Mouse (Mus musculus) brown adipose tissue, adult 24 weeks (tissue): ENCODE measurements around the gene Prss41. TPM values are rescaled to one million over a fixed set of nuclear protein-coding genes. Genes with fewer than 3 reads are reported as not detected.

Source experiments
- H3K27ac ChIP-seq: fragments of 200-500 bp; replicated peaks from 2 replicates; pipeline ENCODE4 v1.5.1; 2012; ENCODE audit warnings: low read depth, mild to moderate bottlenecking, low read length
- H3K4me1 ChIP-seq: fragments of 200-500 bp; 2 replicates; pipeline ENCODE4 v1.6.1; 2012; ENCODE audit warnings: low read length, mixed read lengths; ENCODE audit not compliant: control insufficient read depth, insufficient read depth, insufficient read length
- H3K4me3 ChIP-seq: fragments of 200-500 bp; 2 replicates; pipeline ENCODE4 v1.5.1; 2012; ENCODE audit warnings: low read depth, mild to moderate bottlenecking, low read length, moderate library complexity; ENCODE audit not compliant: insufficient read depth
- polyA plus RNA-seq: library from polyadenylated mRNA; stranded (reverse); fragments of >200 nt; gene quantifications from 2 replicates; pipeline ENCODE4 v1.2.4, GENCODE M21; 2012; ENCODE audit not compliant: missing spikeins, insufficient read depth, insufficient read length

Prss41 gene
- polyA plus RNA-seq, 1 experiment = not detected

DNA sequence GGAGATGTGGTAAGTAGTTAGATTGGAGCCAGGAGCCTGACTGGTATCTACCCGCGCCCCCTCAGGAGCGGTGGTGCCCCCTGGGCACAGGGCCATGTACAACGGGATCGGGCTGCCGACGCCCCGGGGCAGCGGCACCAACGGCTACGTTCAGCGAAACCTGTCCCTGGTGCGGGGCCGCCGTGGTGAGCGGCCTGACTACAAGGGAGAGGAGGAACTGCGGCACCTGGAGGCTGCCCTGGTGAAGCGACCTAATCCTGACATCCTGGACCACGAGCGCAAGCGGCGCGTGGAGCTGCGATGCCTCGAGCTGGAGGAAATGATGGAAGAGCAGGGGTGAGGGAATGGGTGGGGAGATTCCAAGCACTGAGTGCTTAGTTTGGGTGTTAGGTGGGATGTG is 37.1 kb downstream of the Prss41 start:
- Histone ChIP-seq H3K4me1 (no peaks in the 10 kb centered on the region; the same call in 1 of the 2 replicates), H3K4me3 (peak overlapping the region; percentile 34), H3K27ac (no peak overlapping the region)

DNA sequence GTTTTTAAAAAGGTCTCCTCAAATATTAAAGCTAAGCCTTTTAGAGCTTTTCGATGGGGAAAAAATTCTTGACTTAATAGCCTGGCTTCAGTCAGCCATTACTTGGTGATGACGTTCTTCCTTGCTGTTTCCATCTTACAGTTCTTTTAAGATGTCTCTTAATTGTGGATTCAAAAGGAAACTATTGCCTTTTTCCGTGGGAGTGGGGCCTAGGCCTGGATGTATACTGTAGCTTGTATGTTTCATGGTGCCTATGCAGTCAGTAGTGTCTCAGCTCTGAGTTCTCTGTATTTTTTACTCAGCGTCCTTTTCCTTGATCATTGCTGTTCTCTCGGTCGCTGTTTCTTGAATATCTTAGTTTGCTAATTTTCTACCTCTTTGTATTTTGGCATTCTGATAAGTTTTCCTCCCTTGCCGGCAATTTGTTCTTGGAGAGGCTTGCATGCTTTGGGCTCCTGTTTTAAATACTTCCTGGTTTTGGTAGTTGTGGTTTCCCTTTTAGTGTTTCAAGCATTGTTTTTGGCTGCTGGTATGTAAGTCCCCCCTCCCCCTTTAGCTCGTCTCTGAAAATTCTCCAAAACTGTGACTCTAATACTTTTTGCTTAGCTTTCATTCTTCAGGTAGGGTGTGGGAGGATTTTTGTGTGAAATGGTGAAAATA is 39.4 kb downstream of the Prss41 start:
- Histone ChIP-seq H3K4me1 (no peaks in the 10 kb centered on the region; the same call in 1 of the 2 replicates), H3K4me3 (peak overlapping the region; percentile 100), H3K27ac (peak overlapping the region; percentile 84)

GRCm38 (mm10) chr17:23803366-23804041 is 40.5 kb downstream of the Prss41 start:
- H3K4me3 ChIP-seq = peak overlapping the region; percentile 100

GRCm38 (mm10) chr17:23802746-23803365 is 41.1 kb downstream of the Prss41 start:
- H3K4me3 ChIP-seq = peak overlapping the region; percentile 100
- H3K4me1 ChIP-seq = no peaks in the 10 kb centered on the region; the same call in 1 of the 2 replicates
- peak overlapping the region; percentile 95 for H3K27ac ChIP-seq

More at GRCm38 (mm10) chr17:23803366-23804041, 40.5 kb downstream of the Prss41 start:
- Histone ChIP-seq H3K27ac (peak overlapping the region; percentile 84), H3K4me1 (no peaks in the 10 kb centered on the region; the same call in 1 of the 2 replicates)

GRCm38 (mm10) chr17:23801627-23802026 is 42.3 kb downstream of the Prss41 start:
- H3K4me1 ChIP-seq = no peaks in the 10 kb centered on the region; the same call in 1 of the 2 replicates
- H3K27ac ChIP-seq = no peak overlapping the region
- no peak overlapping the region for H3K4me3 ChIP-seq

DNA sequence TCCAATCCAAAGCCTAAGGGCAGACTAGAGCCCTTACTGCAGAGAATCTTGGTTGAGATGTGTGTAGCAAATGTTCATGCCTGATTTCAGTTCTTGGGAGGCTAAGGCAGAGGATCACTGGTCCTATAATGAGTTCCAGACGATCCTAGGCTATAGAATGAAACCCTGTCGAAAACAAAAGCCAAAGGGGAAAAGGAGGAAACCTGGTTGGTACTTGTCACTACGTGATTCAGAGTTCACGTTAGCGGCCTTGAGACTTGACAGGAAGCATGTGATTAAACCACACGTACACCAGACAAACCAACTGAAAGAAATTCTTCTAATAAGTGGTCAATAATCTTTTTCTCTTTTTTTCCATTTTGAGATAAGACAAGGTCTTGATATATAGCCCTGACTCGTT is 46.7 kb downstream of the Prss41 start:
- no peak overlapping the region for H3K27ac ChIP-seq
- H3K4me1 ChIP-seq = 0 out of 2 replicates have a peak, but pooled peaks cover 2% of the 10 kb centered on the region
- no peak overlapping the region for H3K4me3 ChIP-seq

DNA sequence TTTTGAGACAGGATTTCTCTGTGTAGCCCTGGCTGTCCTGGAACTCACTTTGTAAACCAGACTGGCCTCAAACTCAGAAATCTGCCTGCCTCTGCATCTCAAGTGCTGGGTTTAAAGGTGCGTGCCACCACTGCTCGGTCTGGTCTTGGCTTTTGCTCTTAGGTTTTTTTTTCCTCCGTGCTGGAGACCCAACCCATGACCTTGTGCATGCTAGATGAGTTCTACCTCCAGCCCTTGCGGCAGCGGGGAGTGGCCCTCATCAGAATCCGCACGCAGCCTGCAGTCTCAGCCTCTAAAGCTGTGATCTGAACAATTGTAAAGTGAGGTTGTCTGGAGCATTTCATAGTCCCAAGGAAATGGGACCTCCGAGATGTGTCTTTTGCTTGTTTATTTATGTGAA is 48.6 kb downstream of the Prss41 start:
- no peak overlapping the region for H3K27ac ChIP-seq
- no peak overlapping the region for H3K4me3 ChIP-seq
- peaks cover 7% of the 10 kb centered on the region; the same call in 1 of the 2 replicates for H3K4me1 ChIP-seq

- Histone ChIP-seq H3K27ac (no peak overlapping the region), H3K4me1 (peaks cover 11% of the 10 kb centered on the region; the same call in 1 of the 2 replicates), H3K4me3 (peak overlapping the region; percentile 55)
Measured at GRCm38 (mm10) chr17:23791079-23791357, 53.0 kb downstream of the Prss41 start.

DNA sequence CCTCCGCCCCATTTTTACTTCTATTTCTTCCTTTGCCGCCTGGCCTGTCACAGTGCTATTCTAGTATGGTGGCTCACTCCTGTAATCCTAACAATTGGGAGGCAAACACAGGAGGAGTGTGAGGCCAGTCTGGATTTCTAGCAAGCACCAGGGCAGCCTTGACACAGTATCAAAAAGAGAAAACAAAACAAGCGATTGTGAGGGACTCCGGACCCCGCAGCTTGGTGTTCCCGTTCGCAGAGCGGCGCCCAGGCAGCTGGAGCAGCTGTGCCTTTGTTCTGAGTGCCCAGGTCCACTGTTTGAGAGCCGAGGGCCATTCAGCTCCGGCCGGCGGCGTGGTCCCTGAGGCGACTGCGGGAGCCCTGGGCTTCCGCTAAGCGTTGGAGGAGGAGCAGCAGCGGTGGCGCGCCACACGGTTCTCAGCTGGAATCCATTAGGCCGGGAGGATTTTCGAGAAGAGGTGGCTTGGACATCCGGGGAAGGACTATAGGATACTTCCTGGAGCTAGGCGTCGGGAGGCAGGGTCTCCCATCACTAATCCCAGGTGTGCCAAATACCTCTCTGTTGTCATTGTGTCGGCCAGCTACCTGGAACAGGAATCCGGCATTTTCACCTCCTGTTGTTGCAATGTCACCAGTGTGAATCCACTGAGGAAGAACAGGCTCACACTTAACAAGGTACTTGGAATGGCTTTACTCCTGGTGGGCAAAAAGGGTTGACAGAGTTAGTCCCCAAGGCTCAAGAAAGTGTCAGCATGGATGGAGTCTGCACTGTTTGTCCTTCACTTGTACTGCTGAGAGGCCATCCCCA is 53.5 kb downstream of the Prss41 start, which contains the start of gene Srrm2:
Gene Srrm2, plus strand, starts transcription at position 264 of the 810 bp plus-strand sequence.
- Histone ChIP-seq H3K27ac (peak within 1 kb of the TSS; percentile 50), H3K4me3 (peak within 1 kb of the TSS; percentile 55), H3K4me1 (peaks cover 11% of the 10 kb centered on the region; the same call in 1 of the 2 replicates)

GRCm38 (mm10) chr17:23789749-23790268 is 54.2 kb downstream of the Prss41 start:
- peaks cover 11% of the 10 kb centered on the region; the same call in 1 of the 2 replicates for H3K4me1 ChIP-seq
- peak overlapping the region; percentile 50 for H3K27ac ChIP-seq
- peak overlapping the region; percentile 55 for H3K4me3 ChIP-seq

DNA sequence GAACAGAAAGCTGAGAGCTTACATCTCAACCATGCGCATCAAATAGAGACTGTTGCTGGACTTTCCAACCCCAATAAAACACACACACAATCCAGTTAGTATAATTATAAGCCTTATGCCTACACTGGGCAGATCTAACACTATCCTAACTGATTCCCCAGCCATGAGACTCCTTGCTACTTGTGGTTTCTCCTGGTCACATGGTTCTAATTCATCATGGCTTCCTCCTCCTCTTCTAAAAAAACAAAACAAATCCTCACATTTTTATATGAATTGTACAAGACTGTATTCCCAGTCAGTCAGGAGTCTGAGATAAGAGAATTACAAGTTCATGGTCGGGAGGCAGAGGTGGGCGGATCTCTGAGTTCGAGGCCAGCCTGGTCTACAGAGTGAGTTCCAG is 55.0 kb downstream of the Prss41 start:
- Histone ChIP-seq H3K27ac (no peak overlapping the region), H3K4me3 (no peak overlapping the region), H3K4me1 (peaks cover 11% of the 10 kb centered on the region; the same call in 1 of the 2 replicates)

Other genes with a start within 250 kb of the Prss41 start
- 1.8 and 3.7 TPM in 2 replicates for gene Zfp13, start 244.7 kb downstream of the Prss41 start, polyA plus RNA-seq
- gene Zscan10, start 243.3 kb downstream of the Prss41 start, polyA plus RNA-seq = not detected in 2 replicates
- gene Mmp25, start 198.9 kb downstream of the Prss41 start, polyA plus RNA-seq = not detected in 2 replicates
- gene Bicdl2, start 183.7 kb downstream of the Prss41 start, polyA plus RNA-seq = not detected in 2 replicates
- 284 and 292 TPM in 2 replicates for gene Hcfc1r1, start 170.6 kb downstream of the Prss41 start, polyA plus RNA-seq
- gene Thoc6, start 170.3 kb downstream of the Prss41 start, polyA plus RNA-seq = 13.0 and 16.3 TPM in 2 replicates
- 20.5 and 40.5 TPM in 2 replicates for gene Tnfrsf12a, start 166.7 kb downstream of the Prss41 start, polyA plus RNA-seq
- not detected in 2 replicates for gene Cldn6, start 164.9 kb downstream of the Prss41 start, polyA plus RNA-seq
- gene Cldn9, start 160.1 kb downstream of the Prss41 start, polyA plus RNA-seq = not detected in 2 replicates
- gene 1520401A03Rik, start 121.4 kb downstream of the Prss41 start, polyA plus RNA-seq = not detected in 2 replicates
- gene Pkmyt1, start 117.8 kb downstream of the Prss41 start, polyA plus RNA-seq = 1.8 TPM in 1 of 2 replicates, not detected in the other
- 4.0 and 5.1 TPM in 2 replicates for gene Paqr4, start 103.3 kb downstream of the Prss41 start, polyA plus RNA-seq
- gene Kremen2, start 98.3 kb downstream of the Prss41 start, polyA plus RNA-seq = not detected in 2 replicates
- gene Flywch1, start 72.6 kb downstream of the Prss41 start, polyA plus RNA-seq = 25.8 and 26.8 TPM in 2 replicates
- 2.8 and 8.2 TPM in 2 replicates for gene Flywch2, start 58.1 kb downstream of the Prss41 start, polyA plus RNA-seq
- gene Srrm2, start 53.6 kb downstream of the Prss41 start, polyA plus RNA-seq = 86.7 and 109 TPM in 2 replicates
- gene Elob, start 15.0 kb downstream of the Prss41 start, polyA plus RNA-seq = 378 and 510 TPM in 2 replicates
- gene Prss33, start 8.1 kb downstream of the Prss41 start, polyA plus RNA-seq = not detected in 2 replicates
- gene Prss32, start 317 bp downstream of the Prss41 start, polyA plus RNA-seq = not detected in 2 replicates
- gene Prss21, start 23.9 kb upstream of the Prss41 start, polyA plus RNA-seq = not detected in 2 replicates
- not detected in 2 replicates for gene Dcpp1, start 36.7 kb upstream of the Prss41 start, polyA plus RNA-seq
- not detected in 2 replicates for gene Dcpp2, start 36.7 kb upstream of the Prss41 start, polyA plus RNA-seq
- not detected in 2 replicates for gene Dcpp3, start 73.3 kb upstream of the Prss41 start, polyA plus RNA-seq
- not detected in 2 replicates for gene Sbp, start 97.5 kb upstream of the Prss41 start, polyA plus RNA-seq
- not detected in 2 replicates for gene Sbpl, start 111.1 kb upstream of the Prss41 start, polyA plus RNA-seq
- not detected in 2 replicates for gene Prss30, start 136.4 kb upstream of the Prss41 start, polyA plus RNA-seq
- not detected in 2 replicates for gene Prss22, start 153.9 kb upstream of the Prss41 start, polyA plus RNA-seq
- gene Prss27, start 194.0 kb upstream of the Prss41 start, polyA plus RNA-seq = 1.7 and 3.0 TPM in 2 replicates
- gene Kctd5, start 229.3 kb upstream of the Prss41 start, polyA plus RNA-seq = 7.9 and 8.3 TPM in 2 replicates